Mouse (Mus musculus) liver, postnatal 0 days (tissue): ENCODE results near the gene Doc2a. TPM values are rescaled to one million over a fixed set of nuclear protein-coding genes. Genes with fewer than 3 reads are reported as not detected.
A peak's percentile ranks its signal among the peaks of the same experiment; 100 is the strongest.

ENCODE experiments used
- ATAC-seq: fragments of 200-750 bp; cut with Nextera tagmentation; 2 replicates; pipeline ENCODE4 v1.8.0; 2017; ENCODE audit warnings: mild to moderate bottlenecking, moderate library complexity
- DNase-seq: peaks from one replicate; pipeline ENCODE4 v3.0.0-alpha.2; 2016
- H3K27ac ChIP-seq: fragments of 300-500 bp; sonication (generic); 2 replicates; pipeline ENCODE4 v1.5.1; 2014; ENCODE audit warnings: antibody characterized with exemption, moderate library complexity, mild to moderate bottlenecking, low read depth
- H3K27me3 ChIP-seq: fragments of 300-500 bp; sonication (generic); 2 replicates; pipeline ENCODE4 v1.6.1; 2014; ENCODE audit warnings: low read length, control low read depth, mixed read lengths; ENCODE audit not compliant: insufficient read depth
- H3K36me3 ChIP-seq: fragments of 300-500 bp; sonication (generic); replicated peaks from 2 replicates; pipeline ENCODE4 v1.6.1; 2014; ENCODE audit warnings: mild to moderate bottlenecking, control low read depth, low read length, moderate library complexity, mixed read lengths; ENCODE audit not compliant: insufficient read depth
- H3K4me1 ChIP-seq: fragments of 300-500 bp; sonication (generic); 2 replicates; pipeline ENCODE4 v1.6.1; 2014; ENCODE audit warnings: antibody characterized with exemption, mild to moderate bottlenecking, control low read depth; ENCODE audit not compliant: insufficient read depth
- H3K4me2 ChIP-seq: fragments of 300-500 bp; sonication (generic); 2 replicates; pipeline ENCODE4 v1.6.1; 2014; ENCODE audit warnings: low read depth, mild to moderate bottlenecking, low read length, moderate library complexity, mixed read lengths
- H3K4me3 ChIP-seq: fragments of 300-500 bp; sonication (generic); 2 replicates; pipeline ENCODE4 v1.5.1; 2014; ENCODE audit warnings: low read depth, low read length
- H3K9ac ChIP-seq: fragments of 300-500 bp; sonication (generic); replicated peaks from 2 replicates; pipeline ENCODE4 v1.6.1; 2014; ENCODE audit warnings: mild to moderate bottlenecking, moderate library complexity
- H3K9me3 ChIP-seq: fragments of 300-500 bp; sonication (generic); 2 replicates; pipeline ENCODE4 v1.6.1; 2016; ENCODE audit warnings: mild to moderate bottlenecking, control low read depth, low read length, mixed read lengths
- CTCF ChIP-seq: sonication (generic); IDR thresholded peaks from 2 replicates; pipeline ENCODE4 v1.5.1; 2016; ENCODE audit warnings: antibody characterized with exemption, low read depth
- EP300 ChIP-seq: IDR thresholded peaks from 2 replicates; pipeline ENCODE4 v1.6.1; 2016; ENCODE audit warnings: antibody characterized with exemption, low read depth, mild to moderate bottlenecking
- WGBS: fragments of 180-500 bp; shearing (Covaris S2); extraction: QIAGEN DNeasy Blood & Tissue Kit; methylation state at CpG from one replicate; pipeline ENCODE4 v1.1.7; 2014; ENCODE audit not compliant: insufficient replicate concordance; 5-methylcytosine and 5-hydroxymethylcytosine counted together
- polyA plus RNA-seq: library from polyadenylated mRNA; unstranded; fragments of >200 nt; fragmentation: Nextera tagmentation; extraction: Ambion mirVana; gene quantifications from 2 replicates; pipeline ENCODE4 v1.2.1, GENCODE M21; 2015

Doc2a gene
- polyA plus RNA-seq = not detected in 2 replicates

- WGBS = 29% methylated on average over 4 of the region's 4 CpGs
- H3K4me1 ChIP-seq = peaks cover 6% of the 10 kb centered on the region; the same call in 1 of the 2 replicates
- no peak for DNase-seq
- H3K4me2 ChIP-seq = peak within 1 kb of the TSS; percentile 74
- H3K9me3 ChIP-seq = no peaks in the 10 kb centered on the region
- ATAC-seq = no peak
- peak within 1 kb of the TSS; percentile 48 for H3K9ac ChIP-seq
- peaks cover 4% of the 10 kb centered on the region for H3K36me3 ChIP-seq
- peak within 1 kb of the TSS; percentile 49 for H3K4me3 ChIP-seq
- TF ChIP-seq EP300 = no peak
- TF ChIP-seq CTCF = no peak
- peaks cover 40% of the 10 kb centered on the region for H3K27me3 ChIP-seq
- no peak within 1 kb of the TSS for H3K27ac ChIP-seq
Measured at GRCm38 (mm10) chr7:126847116-126847420, at the start of gene Doc2a. Gene Doc2a (plus strand): TSS chr7:126847416.

GRCm38 (mm10) chr7:126798127-126799049 lies 48.8 kb upstream of the Doc2a start:
- H3K9me3 ChIP-seq = no peaks in the 10 kb centered on the region
- peak; percentile 21 for ATAC-seq

GRCm38 (mm10) chr7:126799050-126799467 lies 48.2 kb upstream of the Doc2a start:
- Histone ChIP-seq H3K4me1 (peaks cover 30% of the 10 kb centered on the region), H3K9ac (peak overlapping the region; percentile 86), H3K4me3 (peak overlapping the region; percentile 87), H3K27me3 (no peaks in the 10 kb centered on the region), H3K9me3 (no peaks in the 10 kb centered on the region), H3K27ac (peak overlapping the region; percentile 97), H3K36me3 (peaks cover 32% of the 10 kb centered on the region), H3K4me2 (peak overlapping the region; percentile 90)
- ATAC-seq (peak; percentile 93), DNase-seq (peak; percentile 94)
- WGBS = under 1% methylated on average over 30 of the region's 36 CpGs
- TF ChIP-seq CTCF (peak; percentile 55), EP300 (no peak)

More at GRCm38 (mm10) chr7:126798127-126799049, 48.8 kb upstream of the Doc2a start:
- H3K27me3 ChIP-seq = no peaks in the 10 kb centered on the region
- peaks cover 30% of the 10 kb centered on the region for H3K4me1 ChIP-seq
- DNase-seq = no peak
- H3K4me3 ChIP-seq = peak overlapping the region; percentile 87
- peak overlapping the region; percentile 86 for H3K9ac ChIP-seq
- TF ChIP-seq EP300 (peak; percentile 28; the same call in 1 of the 2 replicates), CTCF (no peak)
- H3K4me2 ChIP-seq = peak overlapping the region; percentile 90
- under 1% methylated on average over 40 of the region's 40 CpGs for WGBS
- H3K36me3 ChIP-seq = peaks cover 33% of the 10 kb centered on the region
- H3K27ac ChIP-seq = peak overlapping the region; percentile 97

GRCm38 (mm10) chr7:126799468-126800268 lies 47.5 kb upstream of the Doc2a start:
- H3K27ac ChIP-seq = peak overlapping the region; percentile 97

GRCm38 (mm10) chr7:126800269-126801056 lies 46.8 kb upstream of the Doc2a start:
- peaks cover 30% of the 10 kb centered on the region for H3K4me1 ChIP-seq
- no peak for TF ChIP-seq CTCF
- TF ChIP-seq EP300 = no peak

More at GRCm38 (mm10) chr7:126799468-126800268, 47.5 kb upstream of the Doc2a start:
- peaks cover 30% of the 10 kb centered on the region for H3K4me1 ChIP-seq
- H3K36me3 ChIP-seq = peaks cover 27% of the 10 kb centered on the region
- no peaks in the 10 kb centered on the region for H3K9me3 ChIP-seq
- H3K9ac ChIP-seq = peak overlapping the region; percentile 72
- peak overlapping the region; percentile 90 for H3K4me2 ChIP-seq
- 5% methylated on average over 37 of the region's 38 CpGs for WGBS
- ATAC-seq (peak; percentile 77), DNase-seq (no peak)
- peak overlapping the region; percentile 87 for H3K4me3 ChIP-seq
- H3K27me3 ChIP-seq = no peaks in the 10 kb centered on the region
- TF ChIP-seq EP300 (no peak), CTCF (peak; percentile 34; the same call in 1 of the 2 replicates)

More at GRCm38 (mm10) chr7:126800269-126801056, 46.8 kb upstream of the Doc2a start:
- Histone ChIP-seq H3K9me3 (no peaks in the 10 kb centered on the region), H3K36me3 (peaks cover 19% of the 10 kb centered on the region), H3K4me2 (peak overlapping the region; percentile 90), H3K27ac (peak overlapping the region; percentile 97), H3K27me3 (no peaks in the 10 kb centered on the region), H3K9ac (peak overlapping the region; percentile 72), H3K4me3 (peak overlapping the region; percentile 87)
- WGBS = 77% methylated on average over 5 of the region's 5 CpGs
- no peak for DNase-seq
- no peak for ATAC-seq
